Mouse (Mus musculus) left cerebral cortex, postnatal 4 days (tissue): Measurements from ENCODE around the gene Phf2. TPM values are rescaled to one million over a fixed set of nuclear protein-coding genes. Genes with fewer than 3 reads are reported as not detected.

Source experiments
- DNase-seq: peaks from one replicate; pipeline ENCODE4 v3.0.0-alpha.2; 2022
- intact Hi-C: fragments of 180-260 bp; cut with DNase I; formaldehyde crosslinking; loops from one replicate; pipeline ENCODE4 v1.15.1; 2025
- total RNA-seq, 2 experiments: library from RNA; stranded (reverse); gene quantifications; 2 replicates each; pipeline ENCODE4 v1.2.3; 2021

The Phf2 gene
- total RNA-seq: 10 to 100 TPM; 36.3 to 37.0 TPM

- intact Hi-C loops: loop anchor here (10.0 kb wide), 1 partner anchor 216 kb away; no protein-coding TSS in a partner anchor
- DNase-seq: peak; percentile 28
Observed at GRCm38 (mm10) chr13:48870771-48871731, at the start of gene Phf2. Phf2 (minus strand) TSS chr13:48871119.

- intact Hi-C loops: no loop called here
- no peak for DNase-seq
Observed at GRCm38 (mm10) chr13:48919756-48920415, 49.0 kb upstream of the Phf2 start.

GRCm38 (mm10) chr13:48917113-48917599 is 46.2 kb upstream of the Phf2 start:
- DNase-seq: no peak
- intact Hi-C loops: no loop called here

- DNase-seq: peak; percentile 28
- intact Hi-C loops: no loop called here
Observed at GRCm38 (mm10) chr13:48913680-48914079, 42.8 kb upstream of the Phf2 start.

- intact Hi-C loops: no loop called here
- DNase-seq: no peak
Observed at GRCm38 (mm10) chr13:48913141-48913540, 42.2 kb upstream of the Phf2 start.

- DNase-seq: no peak
- intact Hi-C loops: no loop called here
Observed at GRCm38 (mm10) chr13:48911426-48911825, 40.5 kb upstream of the Phf2 start.

GRCm38 (mm10) chr13:48905458-48905857 is 34.5 kb upstream of the Phf2 start:
- no peak for DNase-seq
- intact Hi-C loops: no loop called here

- intact Hi-C loops: no loop called here
- no peak for DNase-seq
Observed at GRCm38 (mm10) chr13:48895376-48895775, 24.5 kb upstream of the Phf2 start.

GRCm38 (mm10) chr13:48890260-48890960 is 19.5 kb upstream of the Phf2 start:
- no peak for DNase-seq
- intact Hi-C loops: no loop called here

- peak; percentile 99 for DNase-seq
- intact Hi-C loops: loop anchor here (10.0 kb wide), 1 partner anchor 224 kb away; no protein-coding TSS in a partner anchor
Observed at GRCm38 (mm10) chr13:48878534-48878933, 7.6 kb upstream of the Phf2 start.

- intact Hi-C loops: loop anchor here (10.0 kb wide), 1 partner anchor 223 kb away; no protein-coding TSS in a partner anchor
- no peak for DNase-seq
Observed at GRCm38 (mm10) chr13:48877805-48878204, 6.9 kb upstream of the Phf2 start.

GRCm38 (mm10) chr13:48872726-48873125 is 1.8 kb upstream of the Phf2 start:
- DNase-seq: no peak
- intact Hi-C loops: loop anchor here (10.0 kb wide), 1 partner anchor 218 kb away; no protein-coding TSS in a partner anchor

GRCm38 (mm10) chr13:48871887-48872606 is 1.1 kb upstream of the Phf2 start:
- intact Hi-C loops: loop anchor here (10.0 kb wide), 1 partner anchor 217 kb away; no protein-coding TSS in a partner anchor
- DNase-seq: no peak

GRCm38 (mm10) chr13:48869950-48870770 is 759 bp downstream of the Phf2 start:
- peak; percentile 42 for DNase-seq
- intact Hi-C loops: loop anchor here (10.0 kb wide), 1 partner anchor 215 kb away; no protein-coding TSS in a partner anchor

- intact Hi-C loops: no loop called here
- no peak for DNase-seq
Observed at GRCm38 (mm10) chr13:48869600-48869949, 1.3 kb downstream of the Phf2 start.

GRCm38 (mm10) chr13:48869088-48869487 is 1.8 kb downstream of the Phf2 start:
- intact Hi-C loops: no loop called here
- no peak for DNase-seq

GRCm38 (mm10) chr13:48864673-48865356 is 6.1 kb downstream of the Phf2 start:
- no peak for DNase-seq
- intact Hi-C loops: no loop called here

- no peak for DNase-seq
- intact Hi-C loops: no loop called here
Observed at GRCm38 (mm10) chr13:48863556-48863955, 7.4 kb downstream of the Phf2 start.

GRCm38 (mm10) chr13:48861913-48862312 is 9.0 kb downstream of the Phf2 start:
- intact Hi-C loops: no loop called here
- no peak for DNase-seq
